Mouse (Mus musculus): ENCODE data around the gene Fsd1.

DNA sequence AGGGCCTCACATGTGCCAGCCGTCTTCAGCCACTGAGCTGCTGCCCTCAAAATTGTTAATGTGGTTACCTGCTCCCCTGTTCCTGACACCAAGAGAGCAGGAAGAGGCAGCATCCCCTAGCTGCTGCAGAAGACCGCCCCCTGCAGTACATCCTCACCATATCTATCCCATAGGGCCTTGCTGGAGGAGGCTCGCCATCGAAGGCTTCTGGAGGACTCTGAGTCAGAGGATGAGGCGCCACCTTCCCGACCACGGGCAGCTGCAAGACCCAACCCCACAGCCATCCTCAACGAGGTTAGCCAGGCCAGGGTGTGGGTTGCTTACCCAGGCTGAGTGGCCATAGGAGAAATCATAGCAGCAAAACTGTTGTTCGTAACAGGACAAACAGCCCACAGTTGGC, 21.3 kb upstream of the Fsd1 start:
- TF ChIP-seq TCF3 (IDR thresholded peaks at IDR 0.05; ENCODE audit: insufficient read length, low read depth), result no peak
- TF ChIP-seq MAX (IDR thresholded peaks at IDR 0.05; ENCODE audit: low read depth), result no peak
- no peak for TF ChIP-seq MYOG (IDR thresholded peaks at IDR 0.05; ENCODE audit: control insufficient read depth in 1 of 3, insufficient read depth in 1 of 3, insufficient read length in 2 of 3, low read depth in 2 of 3)
- TF ChIP-seq POLR2A (IDR thresholded peaks at IDR 0.05; ENCODE audit: insufficient read length, low read depth), result no peak
- no peak for TF ChIP-seq MYOD1 (IDR thresholded peaks at IDR 0.05; ENCODE audit: control insufficient read depth in 1 of 3, insufficient read length in 2 of 3, low read depth in 2 of 3)
- TF ChIP-seq USF1 (IDR thresholded peaks at IDR 0.05; ENCODE audit: low read depth), result no peak
- no peak for TF ChIP-seq SRF (IDR thresholded peaks at IDR 0.05; ENCODE audit: control insufficient read depth, insufficient read length, low read depth)
- no peak for TF ChIP-seq TCF12 (IDR thresholded peaks at IDR 0.05; ENCODE audit: insufficient read depth, poor library complexity, severe bottlenecking)
- TF ChIP-seq E2F4 (IDR thresholded peaks at IDR 0.05; ENCODE audit: insufficient read depth), result no peak

Data from myocyte (in vitro differentiated cells).